Mouse (Mus musculus) lung, adult 2 months (tissue): ENCODE data around the gene Gm10570.

ENCODE experiments used
- CTCF ChIP-seq: fragments of 200-500 bp; IDR thresholded peaks from 2 replicates; pipeline ENCODE4 v1.5.1; 2011; ENCODE audit warnings: mild to moderate bottlenecking, low read length, control low read depth; ENCODE audit not compliant: insufficient read depth
- POLR2A ChIP-seq: fragments of 200-500 bp; IDR thresholded peaks from 2 replicates; pipeline ENCODE4 v1.6.1; 2011; ENCODE audit warnings: low read depth, mild to moderate bottlenecking, control low read depth, low read length, borderline replicate concordance; ENCODE audit errors: extremely low read depth

DNA sequence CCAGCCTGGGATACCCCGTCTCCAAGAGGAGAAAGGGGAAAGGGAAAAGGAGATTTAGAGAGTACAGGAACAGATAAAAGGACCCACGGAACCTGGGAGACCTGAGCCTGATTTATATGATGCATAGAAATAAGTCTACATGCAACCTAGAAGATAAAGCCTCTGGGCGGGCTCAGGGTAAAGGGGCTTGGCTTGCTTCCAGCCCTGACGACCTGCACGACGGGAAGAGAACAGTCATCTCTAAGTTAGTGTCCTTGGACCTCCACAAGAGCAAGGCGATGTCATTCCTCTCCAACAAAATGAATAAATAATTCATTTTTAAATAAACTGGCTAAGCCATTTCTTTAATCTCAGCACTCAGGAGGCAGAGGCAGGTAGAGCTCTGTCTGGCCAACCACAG is 14.1 kb upstream of the Gm10570 start:
- TF ChIP-seq POLR2A (no peak), CTCF (no peak)
